Mouse (Mus musculus) heart, embryonic 11.5 days (tissue): ENCODE measurements around the gene Nos1ap. TPM values are rescaled to one million over a fixed set of nuclear protein-coding genes. Genes with fewer than 3 reads are reported as not detected.
A peak's percentile ranks its signal among the peaks of the same experiment; 100 is the strongest.

ENCODE experiments used
- ATAC-seq: fragments of 200-750 bp; cut with Nextera tagmentation; replicated peaks from 2 replicates; pipeline ENCODE4 v1.8.0; 2017; ENCODE audit warnings: moderate library complexity; ENCODE audit not compliant: insufficient number of reproducible peaks, low FRiP score, low TSS enrichment
- H3K27ac ChIP-seq: fragments of 300-500 bp; sonication (generic); 2 replicates; pipeline ENCODE4 v1.5.1; 2014; ENCODE audit warnings: mild to moderate bottlenecking, low read depth, low read length
- H3K27me3 ChIP-seq: fragments of 300-500 bp; sonication (generic); 2 replicates; pipeline ENCODE4 v1.6.1; 2014; ENCODE audit warnings: mild to moderate bottlenecking, low read length, mixed read lengths; ENCODE audit not compliant: control insufficient read depth, insufficient read depth
- H3K36me3 ChIP-seq: fragments of 300-500 bp; sonication (generic); 2 replicates; pipeline ENCODE4 v1.6.1; 2014; ENCODE audit warnings: mild to moderate bottlenecking, low read length, moderate library complexity, mixed read lengths; ENCODE audit not compliant: control insufficient read depth, insufficient read depth
- H3K4me1 ChIP-seq: fragments of 300-500 bp; sonication (generic); 2 replicates; pipeline ENCODE4 v1.6.1; 2014; ENCODE audit warnings: low read length; ENCODE audit not compliant: control insufficient read depth, insufficient read depth
- H3K4me2 ChIP-seq: fragments of 300-500 bp; sonication (generic); 2 replicates; pipeline ENCODE4 v1.6.1; 2014; ENCODE audit warnings: mild to moderate bottlenecking, moderate library complexity
- H3K4me3 ChIP-seq: fragments of 300-500 bp; sonication (generic); 2 replicates; pipeline ENCODE4 v1.5.1; 2014; ENCODE audit warnings: low read depth, low read length
- H3K9ac ChIP-seq: fragments of 300-500 bp; sonication (generic); 2 replicates; pipeline ENCODE4 v1.6.1; 2014; ENCODE audit warnings: mild to moderate bottlenecking, low read depth, low read length, moderate library complexity
- H3K9me3 ChIP-seq: fragments of 300-500 bp; sonication (generic); replicated peaks from 2 replicates; pipeline ENCODE4 v1.6.1; 2016; ENCODE audit warnings: low read length; ENCODE audit not compliant: control insufficient read depth
- WGBS: fragments of 180-500 bp; shearing (Covaris S2); extraction: QIAGEN DNeasy Blood & Tissue Kit; methylation state at CpG from one replicate; pipeline ENCODE4 v1.1.7; 2014; ENCODE audit not compliant: insufficient replicate concordance; 5-methylcytosine and 5-hydroxymethylcytosine counted together
- polyA plus RNA-seq: library from polyadenylated mRNA; unstranded; fragments of >200 nt; fragmentation: Nextera tagmentation; extraction: Ambion mirVana; gene quantifications from 2 replicates; pipeline ENCODE4 v1.2.1, GENCODE M21; 2014

Nos1ap gene
- polyA plus RNA-seq, 1 experiment from 2014 or later = 15.5 TPM

DNA sequence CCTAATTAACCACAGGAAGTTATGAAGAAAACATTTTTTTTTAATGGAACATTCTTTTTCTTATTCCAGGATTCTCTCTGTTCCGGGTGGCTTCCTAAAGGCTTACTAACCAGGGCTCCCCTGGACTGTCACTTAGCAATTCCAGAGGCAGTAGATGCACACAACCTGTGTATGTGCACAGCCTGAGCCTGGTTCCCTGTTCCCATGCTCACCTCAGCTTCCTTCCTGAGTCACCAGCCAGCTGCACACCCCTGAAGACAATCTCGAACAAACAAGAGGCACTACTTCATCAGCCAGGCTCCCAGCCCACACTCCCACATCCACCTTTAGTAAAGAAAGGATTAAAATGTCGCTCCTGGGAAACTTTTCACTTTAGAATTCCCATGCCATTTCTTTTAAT lies 144.2 kb downstream of the Nos1ap start:
- H3K36me3 ChIP-seq = no peaks in the 10 kb centered on the region
- no peaks in the 10 kb centered on the region for H3K9me3 ChIP-seq
- no peak for ATAC-seq
- 60% methylated on average over 3 of the region's 3 CpGs for WGBS
- H3K27me3 ChIP-seq = no peaks in the 10 kb centered on the region
- no peak overlapping the region for H3K9ac ChIP-seq
- no peak overlapping the region for H3K4me3 ChIP-seq
- H3K4me1 ChIP-seq = peaks cover 8% of the 10 kb centered on the region; the same call in 1 of the 2 replicates
- H3K27ac ChIP-seq = no peak overlapping the region
- no peak overlapping the region for H3K4me2 ChIP-seq

DNA sequence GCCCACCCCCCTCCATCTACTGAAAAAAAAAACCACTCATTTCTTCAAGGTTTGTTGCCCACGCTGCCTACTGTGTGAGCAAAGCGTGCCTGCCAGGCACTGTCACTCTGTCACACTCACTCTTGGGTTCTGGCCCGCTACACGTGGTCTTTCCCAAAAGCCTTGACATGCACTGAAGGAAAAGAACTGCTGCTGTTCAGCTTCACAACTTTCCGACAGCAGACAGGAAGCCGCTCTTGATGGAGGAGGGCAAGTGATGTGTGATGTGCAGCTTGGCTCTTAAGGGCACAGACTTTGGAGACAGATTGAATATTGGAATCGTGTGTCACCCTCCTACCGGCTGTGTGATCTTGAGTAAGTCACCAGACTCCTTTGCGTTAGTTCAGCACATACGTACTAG lies 149.3 kb downstream of the Nos1ap start:
- H3K4me3 ChIP-seq = no peak overlapping the region
- no peak overlapping the region for H3K9ac ChIP-seq
- H3K4me2 ChIP-seq = no peak overlapping the region
- no peaks in the 10 kb centered on the region for H3K36me3 ChIP-seq
- no peak overlapping the region for H3K27ac ChIP-seq
- no peak for ATAC-seq
- H3K27me3 ChIP-seq = no peaks in the 10 kb centered on the region
- 71% methylated on average over 10 of the region's 10 CpGs for WGBS
- H3K9me3 ChIP-seq = no peaks in the 10 kb centered on the region
- peaks cover 14% of the 10 kb centered on the region for H3K4me1 ChIP-seq

DNA sequence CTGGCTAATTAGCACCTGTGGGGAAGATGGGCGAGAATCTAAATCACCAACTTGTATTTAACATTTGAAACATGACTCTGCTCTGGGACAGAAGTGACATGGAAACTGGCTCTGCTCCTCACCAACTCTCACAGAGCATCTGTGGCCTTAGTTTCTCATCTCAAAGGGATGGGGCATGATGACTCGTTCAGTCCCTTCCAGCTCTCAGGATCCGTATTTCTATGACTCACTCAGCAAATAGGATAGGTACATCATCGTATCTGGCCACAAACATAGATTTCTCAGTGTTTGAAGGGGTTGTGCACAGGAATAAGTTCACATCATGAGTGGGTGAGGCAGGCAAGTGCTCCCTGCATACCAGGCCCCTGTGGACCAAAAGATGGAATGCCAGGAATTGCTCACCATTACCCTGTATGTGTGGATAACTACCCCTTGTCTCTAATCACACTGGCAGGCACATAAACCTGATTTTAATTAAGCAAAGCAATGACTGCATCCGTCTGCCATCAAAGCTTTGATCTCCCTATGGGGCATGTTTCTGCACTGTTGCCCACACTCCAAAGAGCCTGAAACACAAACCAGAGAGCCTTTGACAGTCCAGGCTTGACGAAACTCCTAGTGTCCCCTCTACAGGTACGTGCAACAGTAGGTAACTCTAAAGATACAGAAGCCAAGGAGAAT lies 151.1 kb downstream of the Nos1ap start:
- H3K4me3 ChIP-seq = no peak overlapping the region
- H3K9ac ChIP-seq = no peak overlapping the region
- no peak overlapping the region for H3K4me2 ChIP-seq
- no peak overlapping the region for H3K27ac ChIP-seq
- peaks cover 14% of the 10 kb centered on the region for H3K4me1 ChIP-seq
- WGBS = 50% methylated on average over 7 of the region's 7 CpGs
- no peaks in the 10 kb centered on the region for H3K27me3 ChIP-seq
- no peaks in the 10 kb centered on the region for H3K36me3 ChIP-seq
- H3K9me3 ChIP-seq = no peaks in the 10 kb centered on the region
- no peak for ATAC-seq

DNA sequence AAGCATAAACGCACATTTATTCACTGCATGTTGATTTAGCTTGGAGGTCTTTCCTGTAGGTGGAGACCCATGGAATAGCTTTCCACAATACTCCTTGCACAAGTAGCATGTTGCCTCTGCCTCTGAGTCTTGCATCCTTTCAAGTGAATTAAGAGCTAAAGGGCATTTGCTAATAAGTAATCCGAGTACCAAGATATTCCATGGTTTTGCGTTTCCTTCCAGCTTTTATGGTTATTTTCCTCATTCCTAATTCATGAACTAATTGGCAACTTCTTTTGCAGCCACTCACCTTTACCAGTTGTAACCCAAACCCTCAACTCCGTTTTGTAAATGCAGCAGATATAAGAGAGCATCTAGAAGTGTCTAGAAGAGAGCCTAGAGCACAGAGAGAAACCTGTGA lies 155.5 kb downstream of the Nos1ap start:
- Histone ChIP-seq H3K4me3 (no peak overlapping the region), H3K9me3 (no peaks in the 10 kb centered on the region), H3K4me2 (no peak overlapping the region), H3K27ac (no peak overlapping the region), H3K27me3 (no peaks in the 10 kb centered on the region), H3K36me3 (no peaks in the 10 kb centered on the region), H3K9ac (no peak overlapping the region), H3K4me1 (peaks cover 32% of the 10 kb centered on the region)
- ATAC-seq = no peak
- 87% methylated on average over 4 of the region's 4 CpGs for WGBS

DNA sequence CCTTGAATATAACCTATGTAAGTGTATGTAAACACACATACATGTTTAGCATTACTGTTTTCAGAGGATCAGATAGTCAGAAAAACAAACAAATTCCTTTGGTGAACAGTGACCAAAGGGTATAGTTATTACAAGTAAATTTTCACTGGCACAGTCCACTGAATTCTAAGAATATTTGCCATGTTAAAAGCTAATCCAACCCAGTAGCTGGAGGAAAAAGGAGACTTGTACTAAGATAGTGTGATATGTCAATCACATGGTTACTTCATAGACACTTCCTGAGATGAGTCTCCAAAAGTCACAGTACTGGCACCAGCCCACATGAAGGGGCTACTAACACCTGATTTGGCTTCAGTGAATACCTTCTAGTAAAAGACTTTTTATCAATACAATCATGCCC lies 156.0 kb downstream of the Nos1ap start:
- no peaks in the 10 kb centered on the region for H3K9me3 ChIP-seq
- no peak overlapping the region for H3K4me2 ChIP-seq
- no peak overlapping the region for H3K27ac ChIP-seq
- H3K4me1 ChIP-seq = peaks cover 27% of the 10 kb centered on the region
- no peak overlapping the region for H3K9ac ChIP-seq
- H3K36me3 ChIP-seq = no peaks in the 10 kb centered on the region
- H3K4me3 ChIP-seq = no peak overlapping the region
- no peaks in the 10 kb centered on the region for H3K27me3 ChIP-seq
- no peak for ATAC-seq

DNA sequence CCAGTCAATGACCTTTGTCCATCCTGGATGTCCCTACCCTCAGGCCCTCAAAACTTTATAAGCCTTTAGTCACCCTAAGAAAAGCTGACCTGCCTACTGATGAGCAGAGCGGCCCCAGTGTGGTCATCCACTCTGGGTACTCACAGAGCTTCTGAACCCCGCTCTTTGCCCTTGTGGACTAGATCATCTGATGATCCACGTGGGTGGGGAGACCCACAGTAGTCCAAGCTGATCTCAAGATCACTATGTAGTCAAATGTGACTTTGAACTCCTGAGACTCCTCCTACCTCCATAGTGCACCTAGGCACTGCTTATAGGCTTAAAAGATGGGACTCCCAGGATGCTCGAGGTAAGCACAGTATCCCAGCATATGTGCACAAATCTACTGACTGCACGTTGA lies 157.4 kb downstream of the Nos1ap start:
- no peaks in the 10 kb centered on the region for H3K27me3 ChIP-seq
- no peak overlapping the region for H3K27ac ChIP-seq
- no peak for ATAC-seq
- no peaks in the 10 kb centered on the region for H3K9me3 ChIP-seq
- 76% methylated on average over 5 of the region's 5 CpGs for WGBS
- H3K36me3 ChIP-seq = no peaks in the 10 kb centered on the region
- H3K4me1 ChIP-seq = peaks cover 23% of the 10 kb centered on the region
- H3K9ac ChIP-seq = no peak overlapping the region
- no peak overlapping the region for H3K4me2 ChIP-seq
- H3K4me3 ChIP-seq = no peak overlapping the region

DNA sequence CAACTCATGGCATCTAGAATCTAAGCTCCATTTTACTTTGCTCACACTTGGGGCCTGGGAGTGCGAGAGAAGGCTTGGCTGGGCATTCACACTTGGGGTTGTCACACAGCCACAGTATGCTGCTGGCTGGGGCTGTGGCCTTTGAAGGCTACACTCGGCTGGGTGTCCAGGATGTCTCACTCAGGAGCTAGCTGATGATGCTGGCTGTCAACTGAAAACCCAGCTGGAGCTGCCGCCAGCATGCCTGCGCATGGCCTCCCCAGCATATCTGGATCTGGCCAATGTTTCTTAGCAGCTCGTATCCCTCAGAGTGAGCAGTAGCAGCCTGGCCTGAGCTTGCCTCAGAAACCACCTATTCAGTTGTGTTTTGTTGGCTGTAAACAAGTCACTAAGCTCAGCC lies 158.3 kb downstream of the Nos1ap start:
- H3K4me1 ChIP-seq = peaks cover 23% of the 10 kb centered on the region
- no peak overlapping the region for H3K4me2 ChIP-seq
- 26% methylated on average over 5 of the region's 5 CpGs for WGBS
- ATAC-seq = peak; percentile 63; the same call in 1 of the 2 replicates
- H3K27me3 ChIP-seq = no peaks in the 10 kb centered on the region
- peak overlapping the region; percentile 57 for H3K27ac ChIP-seq
- H3K4me3 ChIP-seq = no peak overlapping the region
- H3K9ac ChIP-seq = no peak overlapping the region
- no peaks in the 10 kb centered on the region for H3K9me3 ChIP-seq
- no peaks in the 10 kb centered on the region for H3K36me3 ChIP-seq

DNA sequence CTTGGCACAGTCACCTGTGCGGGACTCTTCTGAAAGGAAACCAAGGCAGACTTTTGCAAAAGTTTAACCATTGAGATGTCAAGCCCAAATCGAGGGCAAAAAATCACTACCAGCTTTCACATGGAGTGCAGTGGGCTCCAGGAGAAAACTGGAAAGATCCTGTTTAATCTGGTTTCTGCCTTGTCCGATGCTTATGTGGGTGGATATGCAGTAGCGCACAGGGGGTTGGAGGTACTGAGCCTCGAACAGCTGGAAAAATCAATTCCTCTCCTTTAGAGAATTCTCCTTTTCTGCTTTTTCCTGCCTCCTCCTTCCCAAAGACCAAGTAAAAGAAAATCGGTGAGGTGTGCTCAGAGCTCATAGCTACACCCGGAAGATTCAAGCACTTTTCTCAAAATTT lies 159.0 kb downstream of the Nos1ap start:
- Histone ChIP-seq H3K27me3 (no peaks in the 10 kb centered on the region), H3K27ac (peak overlapping the region; percentile 57), H3K9ac (no peak overlapping the region), H3K9me3 (no peaks in the 10 kb centered on the region), H3K4me1 (peaks cover 19% of the 10 kb centered on the region), H3K36me3 (no peaks in the 10 kb centered on the region), H3K4me3 (no peak overlapping the region), H3K4me2 (no peak overlapping the region)
- no peak for ATAC-seq
- 91% methylated on average over 7 of the region's 7 CpGs for WGBS

DNA sequence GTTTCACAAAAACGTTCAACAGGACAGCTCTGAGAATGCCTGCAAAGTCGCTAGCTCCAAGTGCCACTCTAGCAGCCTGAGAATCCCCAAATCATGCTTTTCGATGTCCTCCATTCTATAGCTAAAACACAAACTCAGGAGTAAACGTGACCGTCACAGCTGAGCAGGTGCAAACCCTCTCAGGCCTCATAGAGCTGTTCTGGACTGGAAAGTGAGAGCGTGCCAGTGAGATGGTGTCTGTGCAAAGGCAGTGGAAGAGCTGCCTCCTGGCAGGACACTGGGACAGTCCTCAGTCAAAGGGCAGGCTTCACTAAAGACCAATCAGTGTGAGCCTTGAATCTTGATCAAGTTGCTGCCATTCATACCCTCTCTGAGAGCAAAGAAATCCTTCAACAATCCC lies 160.0 kb downstream of the Nos1ap start:
- Histone ChIP-seq H3K4me1 (peaks cover 18% of the 10 kb centered on the region), H3K27ac (no peak overlapping the region), H3K4me3 (no peak overlapping the region), H3K4me2 (no peak overlapping the region), H3K27me3 (no peaks in the 10 kb centered on the region), H3K9me3 (no peaks in the 10 kb centered on the region), H3K36me3 (no peaks in the 10 kb centered on the region), H3K9ac (no peak overlapping the region)
- ATAC-seq = no peak
- WGBS = 80% methylated on average over 6 of the region's 6 CpGs
